Mouse (Mus musculus): ENCODE results near the gene Afap1.

GRCm38 (mm10) chr5:35879199-35879598, 13.9 kb upstream of the Afap1 start:
- no peak for TF ChIP-seq POLR2A (IDR thresholded peaks at IDR 0.05; ENCODE audit: insufficient read depth, low read depth, low read length)
- no peak for TF ChIP-seq CTCF (IDR thresholded peaks at IDR 0.05; ENCODE audit: insufficient read depth, low read depth, low read length)

All from olfactory bulb, adult 2 months (tissue).